Mouse (Mus musculus): ENCODE results near the gene Erbb2.

Erbb2 gene

GRCm38 (mm10) chr11:98426592-98426991, 14.3 kb downstream of the Erbb2 start:
- no peak for DNase-seq

- no peak for DNase-seq
These were observed 16.2 kb downstream of the Erbb2 start for GRCm38 (mm10) chr11:98428436-98428835.

GRCm38 (mm10) chr11:98431743-98432502, 19.7 kb downstream of the Erbb2 start:
- DNase-seq: no peak

GRCm38 (mm10) chr11:98435723-98436122, 23.5 kb downstream of the Erbb2 start:
- no peak for DNase-seq

- DNase-seq: no peak
These were observed 25.2 kb downstream of the Erbb2 start for GRCm38 (mm10) chr11:98437441-98437840.

- peak; percentile 93 for DNase-seq
These were observed 26.3 kb downstream of the Erbb2 start, which contains the start of gene Mien1 for GRCm38 (mm10) chr11:98438331-98439158. TSS of gene Mien1 (minus strand) at chr11:98438991.

GRCm38 (mm10) chr11:98443688-98444087, 31.4 kb downstream of the Erbb2 start:
- no peak for DNase-seq

- DNase-seq: no peak
These were observed 33.0 kb downstream of the Erbb2 start for GRCm38 (mm10) chr11:98445238-98445637.

- DNase-seq: no peak
These were observed 33.4 kb downstream of the Erbb2 start for GRCm38 (mm10) chr11:98445679-98446078.

GRCm38 (mm10) chr11:98446213-98446561, 33.9 kb downstream of the Erbb2 start, which contains the start of gene Grb7:
TSS of gene Grb7 (plus strand) at chr11:98446394.
- no peak for DNase-seq

GRCm38 (mm10) chr11:98446562-98447474, 34.5 kb downstream of the Erbb2 start:
- DNase-seq: peak; percentile 40

- DNase-seq: no peak
These were observed 35.2 kb downstream of the Erbb2 start for GRCm38 (mm10) chr11:98447475-98447834.

- no peak for DNase-seq
These were observed 36.0 kb downstream of the Erbb2 start for GRCm38 (mm10) chr11:98448191-98448790.

GRCm38 (mm10) chr11:98449419-98449818, 37.1 kb downstream of the Erbb2 start:
- no peak for DNase-seq

- DNase-seq: no peak
These were observed 37.9 kb downstream of the Erbb2 start for GRCm38 (mm10) chr11:98449921-98450771.

- no peak for DNase-seq
These were observed 43.2 kb downstream of the Erbb2 start for GRCm38 (mm10) chr11:98455484-98455883.

GRCm38 (mm10) chr11:98456545-98456944, 44.3 kb downstream of the Erbb2 start:
- no peak for DNase-seq

- DNase-seq: no peak
These were observed 44.7 kb downstream of the Erbb2 start for GRCm38 (mm10) chr11:98456945-98457344.

GRCm38 (mm10) chr11:98457367-98458120, 45.3 kb downstream of the Erbb2 start:
- peak; percentile 91 for DNase-seq

GRCm38 (mm10) chr11:98458121-98458990, 46.1 kb downstream of the Erbb2 start:
- peak; percentile 43 for DNase-seq
